10 mouse cellular contexts compared by ENCODE assay signal in genomic region chr13:78181930-78182558, GRCm38 (mm10). TPM values are rescaled to one million over a fixed set of nuclear protein-coding genes. Genes with fewer than 3 reads are reported as not detected.
DNase-seq lines count a peak whose midpoint lies in the region; ATAC-seq and TF ChIP-seq lines count a peak whose summit lies in the region.
"Had no signal": no experiment of that assay in that cellular context is flagged by ENCODE, and none has a peak within 500 bp of the region (broad histone marks: within the 10 kb centered on the region; RNA-seq: fewer than 3 reads in every experiment).

No protein-coding gene starts in this region.

- no peak overlapping the region for H3K27ac ChIP-seq in intestine, postnatal 0 days (ENCODE audit: low read depth, low read length)
- H3K27ac ChIP-seq in intestine, embryonic 15.5 days = no peak overlapping the region
- H3K27ac ChIP-seq in embryonic facial prominence, embryonic 10.5 days (replicated peaks) = peak overlapping the region; percentile 84
- peak overlapping the region; percentile 86 for H3K27ac ChIP-seq in forebrain, postnatal 0 days (ENCODE audit: low read depth, low read length)
- H3K27ac ChIP-seq in midbrain, postnatal 0 days (ENCODE audit: low read depth, low read length) = peak overlapping the region; percentile 68
- H3K27ac ChIP-seq: macrophage had no signal

- intact Hi-C loops in gastrocnemius, postnatal 14 days (cut with DNase I; ENCODE audit: low total_unique reads) = loop anchor here (10.0 kb wide), 1 partner anchor 317 kb away; no protein-coding TSS in a partner anchor

- H3K4me1 ChIP-seq in intestine, postnatal 0 days (replicated peaks; ENCODE audit: control insufficient read depth, insufficient read depth, low read length) = no peaks in the 10 kb centered on the region
- peaks cover 13% of the 10 kb centered on the region; the same call in 1 of the 2 replicates for H3K4me1 ChIP-seq in intestine, embryonic 15.5 days (replicated peaks)
- H3K4me1 ChIP-seq in embryonic facial prominence, embryonic 10.5 days = peaks cover 78% of the 10 kb centered on the region
- 0 out of 2 replicates have a peak, but pooled peaks cover 5% of the 10 kb centered on the region for H3K4me1 ChIP-seq in forebrain, postnatal 0 days (ENCODE audit: insufficient read depth)
- 0 out of 2 replicates have a peak, but pooled peaks cover 4% of the 10 kb centered on the region for H3K4me1 ChIP-seq in midbrain, postnatal 0 days (ENCODE audit: insufficient read depth, low read length)

- no peak for TF ChIP-seq CTCF in intestine, postnatal 0 days (IDR thresholded peaks at IDR 0.05; ENCODE audit: low read depth)
- TF ChIP-seq CTCF in forebrain, postnatal 0 days (IDR thresholded peaks at IDR 0.05; ENCODE audit: low read depth) = no peak
- TF ChIP-seq CTCF in midbrain, postnatal 0 days (IDR thresholded peaks at IDR 0.05) = no peak

- H3K9me3 ChIP-seq in intestine, postnatal 0 days (ENCODE audit: control insufficient read depth) = no peaks in the 10 kb centered on the region
- H3K9me3 ChIP-seq in intestine, embryonic 15.5 days = no peaks in the 10 kb centered on the region
- H3K9me3 ChIP-seq in embryonic facial prominence, embryonic 10.5 days = no peaks in the 10 kb centered on the region
- no peaks in the 10 kb centered on the region for H3K9me3 ChIP-seq in forebrain, postnatal 0 days (ENCODE audit: low read length)
- no peaks in the 10 kb centered on the region for H3K9me3 ChIP-seq in midbrain, postnatal 0 days (ENCODE audit: low read length)

- H3K4me2 ChIP-seq in intestine, postnatal 0 days (replicated peaks; ENCODE audit: low read depth) = no peak overlapping the region
- no peak overlapping the region for H3K4me2 ChIP-seq in intestine, embryonic 15.5 days (replicated peaks)
- H3K4me2 ChIP-seq in forebrain, postnatal 0 days (ENCODE audit: low read depth) = peak overlapping the region; percentile 56
- H3K4me2 ChIP-seq in midbrain, postnatal 0 days (ENCODE audit: low read depth, low read length, poor library complexity, severe bottlenecking) = peak overlapping the region; percentile 56

- DNase-seq in embryonic facial prominence, embryonic 10.5 days (ENCODE audit: low spot score) = peak; percentile 61
- no peak for DNase-seq in forebrain, postnatal 0 days
- DNase-seq in midbrain, postnatal 0 days (ENCODE audit: low spot score) = peak; percentile 69
- DNase-seq in ovary, adult 18-20 months (ENCODE audit: low spot score) = no peak
- DNase-seq in right cerebral cortex, postnatal 14 days = no peak
- no peak for DNase-seq in gastrocnemius, postnatal 14 days

- ATAC-seq in intestine, postnatal 0 days = no peak
- ATAC-seq in intestine, embryonic 15.5 days = no peak
- ATAC-seq in forebrain, postnatal 0 days = peak; percentile 73
- peak; percentile 52; the same call in 1 of the 2 replicates for ATAC-seq in midbrain, postnatal 0 days (ENCODE audit: low FRiP score)
- ATAC-seq: Patski had no signal

- H3K36me3 ChIP-seq in intestine, postnatal 0 days (ENCODE audit: control insufficient read depth, insufficient read depth) = no peaks in the 10 kb centered on the region
- no peaks in the 10 kb centered on the region for H3K36me3 ChIP-seq in intestine, embryonic 15.5 days
- H3K36me3 ChIP-seq in embryonic facial prominence, embryonic 10.5 days (replicated peaks) = peaks cover 6% of the 10 kb centered on the region
- H3K36me3 ChIP-seq in forebrain, postnatal 0 days (ENCODE audit: insufficient read depth) = no peaks in the 10 kb centered on the region
- H3K36me3 ChIP-seq in midbrain, postnatal 0 days (ENCODE audit: insufficient read depth, low read length) = no peaks in the 10 kb centered on the region

- peaks cover 85% of the 10 kb centered on the region for H3K27me3 ChIP-seq in intestine, postnatal 0 days (replicated peaks; ENCODE audit: control insufficient read depth, insufficient read depth, low read length)
- peaks cover 79% of the 10 kb centered on the region for H3K27me3 ChIP-seq in intestine, embryonic 15.5 days (replicated peaks)
- H3K27me3 ChIP-seq in embryonic facial prominence, embryonic 10.5 days (replicated peaks; ENCODE audit: low read depth, poor library complexity, severe bottlenecking) = peaks cover 100% of the 10 kb centered on the region
- peaks cover 5% of the 10 kb centered on the region; the same call in 1 of the 2 replicates for H3K27me3 ChIP-seq in forebrain, postnatal 0 days (ENCODE audit: insufficient read depth, low read length)
- peaks cover 34% of the 10 kb centered on the region for H3K27me3 ChIP-seq in midbrain, postnatal 0 days (ENCODE audit: insufficient read depth, low read length)

- 5% methylated on average over 14 of the region's 14 CpGs for WGBS in intestine, postnatal 0 days
- WGBS in intestine, embryonic 15.5 days = 3% methylated on average over 14 of the region's 14 CpGs
- 2% methylated on average over 14 of the region's 14 CpGs for WGBS in embryonic facial prominence, embryonic 10.5 days
- WGBS in forebrain, postnatal 0 days = 6% methylated on average over 13 of the region's 14 CpGs
- WGBS in midbrain, postnatal 0 days = 5% methylated on average over 14 of the region's 14 CpGs

- H3K9ac ChIP-seq in intestine, postnatal 0 days (ENCODE audit: low read depth, low read length) = no peak overlapping the region
- no peak overlapping the region for H3K9ac ChIP-seq in intestine, embryonic 15.5 days
- H3K9ac ChIP-seq in forebrain, postnatal 0 days = peak overlapping the region; percentile 55
- no peak overlapping the region for H3K9ac ChIP-seq in midbrain, postnatal 0 days (replicated peaks; ENCODE audit: low read length, poor library complexity, severe bottlenecking)

- peak overlapping the region; percentile 6; the same call in 1 of the 2 replicates for H3K4me3 ChIP-seq in intestine, postnatal 0 days (ENCODE audit: low read depth, low read length)
- no peak overlapping the region for H3K4me3 ChIP-seq in intestine, embryonic 15.5 days (replicated peaks)
- peak overlapping the region; percentile 60 for H3K4me3 ChIP-seq in embryonic facial prominence, embryonic 10.5 days
- peak overlapping the region; percentile 38 for H3K4me3 ChIP-seq in forebrain, postnatal 0 days (ENCODE audit: low read depth, low read length)
- peak overlapping the region; percentile 35 for H3K4me3 ChIP-seq in midbrain, postnatal 0 days (ENCODE audit: low read depth, low read length)

RNA-seq across cellular contexts. Expression of gene Nr2f1, which starts 17.5 kb away (rescaled TPM):
- polyA plus RNA-seq in intestine, postnatal 0 days (2015; fragmentation: Nextera tagmentation; extraction: Ambion mirVana) = 0.82 and 1.0 TPM in 2 replicates
- polyA plus RNA-seq in intestine, embryonic 15.5 days (2015; fragmentation: Nextera tagmentation; extraction: Ambion mirVana) = 1.9 and 2.6 TPM in 2 replicates
- polyA plus RNA-seq in embryonic facial prominence, embryonic 10.5 days (2016; fragmentation: Nextera tagmentation; extraction: Ambion mirVana) = 54.4 and 58.6 TPM in 2 replicates
- total RNA-seq in forebrain, postnatal 0 days (2014; rRNA removed) = 161 and 250 TPM in 2 replicates
- 72.9 and 89.1 TPM in 2 replicates for polyA plus RNA-seq in forebrain, postnatal 0 days (2015; fragmentation: Nextera tagmentation; extraction: Ambion mirVana)
- total RNA-seq in midbrain, postnatal 0 days (2014; rRNA removed) = 163 and 184 TPM in 2 replicates
- polyA plus RNA-seq in midbrain, postnatal 0 days (2015; fragmentation: Nextera tagmentation; extraction: Ambion mirVana) = 46.4 and 55.5 TPM in 2 replicates
- total RNA-seq in gastrocnemius, postnatal 14 days (2021) = 1 to 10 TPM; 1.7 to 2.4 TPM
- polyA plus RNA-seq: macrophage had no signal

Comparison
In these comparisons a context has a peak if more than half of its experiments do, and no peak if none do; other contexts are left out.
1. ATAC-seq: peak in forebrain, postnatal 0 days (single experiment) and midbrain, postnatal 0 days (single experiment); none in intestine, postnatal 0 days (single experiment) and intestine, embryonic 15.5 days (single experiment).
2. H3K27ac ChIP-seq: peak in embryonic facial prominence, embryonic 10.5 days (single experiment), forebrain, postnatal 0 days (single experiment) and midbrain, postnatal 0 days (single experiment); none in intestine, postnatal 0 days (single experiment) and intestine, embryonic 15.5 days (single experiment).
3. H3K4me2 ChIP-seq: peak in forebrain, postnatal 0 days (single experiment) and midbrain, postnatal 0 days (single experiment); none in intestine, postnatal 0 days (single experiment) and intestine, embryonic 15.5 days (single experiment).
4. DNase-seq: peak in embryonic facial prominence, embryonic 10.5 days (single experiment) and midbrain, postnatal 0 days (single experiment); none in forebrain, postnatal 0 days (single experiment), ovary, adult 18-20 months (single experiment), right cerebral cortex, postnatal 14 days (single experiment) and gastrocnemius, postnatal 14 days (single experiment).
5. RNA of gene Nr2f1, which starts 17.5 kb away (polyA plus RNA-seq): 72.9 to 89.1 TPM in forebrain, postnatal 0 days, 46.4 to 55.5 TPM in midbrain, postnatal 0 days and 54.4 to 58.6 TPM in embryonic facial prominence, embryonic 10.5 days; 1.9 to 2.6 TPM in intestine, embryonic 15.5 days and 0.82 to 1.0 TPM in intestine, postnatal 0 days; every median in the first group is over 10 times any median in the second.